Mouse (Mus musculus): ENCODE results near the gene Ly6g5b.

DNA sequence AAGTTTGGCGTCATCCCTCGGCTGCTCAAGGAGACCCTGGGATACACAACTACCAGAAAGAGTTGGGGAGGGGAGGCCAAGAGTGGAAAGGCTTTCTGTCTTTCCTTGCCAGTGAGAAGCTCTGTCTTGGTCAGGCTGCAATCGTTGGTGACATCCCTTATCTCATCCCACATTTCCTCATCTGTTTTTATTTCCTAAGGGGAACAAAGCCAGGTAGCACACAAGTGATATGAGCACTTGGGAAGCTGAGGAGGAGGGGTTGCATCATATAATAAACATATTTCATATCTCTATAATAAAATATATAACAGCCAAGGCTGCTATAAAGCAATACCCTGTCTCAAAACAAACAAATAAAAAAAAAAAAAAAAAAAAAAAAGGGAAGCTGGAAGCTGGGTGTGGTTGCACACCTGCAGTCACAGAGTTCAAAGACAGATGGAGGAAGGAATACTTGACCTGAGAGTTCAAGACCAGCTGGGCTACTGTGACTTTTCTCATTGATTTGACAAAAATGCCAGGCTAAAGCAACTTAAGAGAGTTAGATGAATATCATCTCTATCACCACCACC, 31.2 kb downstream of the Ly6g5b start:
- TF ChIP-seq CTCF (IDR thresholded peaks at IDR 0.05; ENCODE audit: low read depth, low read length) (no peak), POLR2A (IDR thresholded peaks at IDR 0.05; ENCODE audit: extremely low read depth, insufficient read depth, low read length) (no peak)

Data from liver, adult 2 months (tissue).